Mouse (Mus musculus) forebrain, embryonic 15.5 days (tissue): ENCODE results near the gene Med24. TPM values are rescaled to one million over a fixed set of nuclear protein-coding genes. Genes with fewer than 3 reads are reported as not detected.

Experiments used
- ATAC-seq: fragments of 200-750 bp; cut with Nextera tagmentation; replicated peaks from 2 replicates; pipeline ENCODE4 v1.8.0; 2017; ENCODE audit warnings: mild to moderate bottlenecking, moderate TSS enrichment, moderate library complexity
- H3K27ac ChIP-seq: fragments of 300-500 bp; sonication (generic); replicated peaks from 2 replicates; pipeline ENCODE4 v1.5.1; 2015; ENCODE audit warnings: mild to moderate bottlenecking, inconsistent platforms
- H3K27me3 ChIP-seq: fragments of 300-500 bp; sonication (generic); 2 replicates; pipeline ENCODE4 v1.6.1; 2015; ENCODE audit warnings: inconsistent platforms
- H3K36me3 ChIP-seq: fragments of 300-500 bp; sonication (generic); 2 replicates; pipeline ENCODE4 v1.6.1; 2015; ENCODE audit warnings: mild to moderate bottlenecking, inconsistent platforms
- H3K4me1 ChIP-seq: fragments of 300-500 bp; sonication (generic); 2 replicates; pipeline ENCODE4 v1.6.1; 2015; ENCODE audit warnings: inconsistent platforms
- H3K4me2 ChIP-seq: fragments of 300-500 bp; sonication (generic); replicated peaks from 2 replicates; pipeline ENCODE4 v1.6.1; 2015; ENCODE audit warnings: mild to moderate bottlenecking, inconsistent platforms
- H3K4me3 ChIP-seq: fragments of 300-500 bp; sonication (generic); 2 replicates; pipeline ENCODE4 v1.5.1; 2015; ENCODE audit warnings: mild to moderate bottlenecking, inconsistent platforms
- H3K9ac ChIP-seq: fragments of 300-500 bp; sonication (generic); replicated peaks from 2 replicates; pipeline ENCODE4 v1.6.1; 2015; ENCODE audit warnings: mild to moderate bottlenecking, inconsistent platforms
- H3K9me3 ChIP-seq: fragments of 300-500 bp; sonication (generic); 2 replicates; pipeline ENCODE4 v1.6.1; 2016; ENCODE audit warnings: inconsistent platforms
- WGBS: fragments of 180-500 bp; shearing (Covaris S2); methylation state at CpG from one replicate; pipeline ENCODE4 v1.1.7; 2015; ENCODE audit warnings: mixed read lengths; 5-methylcytosine and 5-hydroxymethylcytosine counted together
- polyA plus RNA-seq: library from polyadenylated mRNA; unstranded; fragments of >200 nt; fragmentation: Nextera tagmentation; extraction: Ambion mirVana; gene quantifications from 2 replicates; pipeline ENCODE4 v1.2.1, GENCODE M21; 2015

The Med24 gene
- polyA plus RNA-seq, 1 experiment from 2014 or later, result 85.1 TPM

GRCm38 (mm10) chr11:98763502-98763861 is 34.2 kb upstream of the Med24 start:
- Histone ChIP-seq H3K4me2 (no peak overlapping the region), H3K36me3 (peaks cover 68% of the 10 kb centered on the region), H3K9me3 (no peaks in the 10 kb centered on the region), H3K4me1 (peaks cover 41% of the 10 kb centered on the region), H3K27me3 (no peaks in the 10 kb centered on the region), H3K4me3 (no peak overlapping the region), H3K9ac (no peak overlapping the region), H3K27ac (no peak overlapping the region)
- ATAC-seq, result no peak
- 89% methylated on average over 8 of the region's 8 CpGs for WGBS

DNA sequence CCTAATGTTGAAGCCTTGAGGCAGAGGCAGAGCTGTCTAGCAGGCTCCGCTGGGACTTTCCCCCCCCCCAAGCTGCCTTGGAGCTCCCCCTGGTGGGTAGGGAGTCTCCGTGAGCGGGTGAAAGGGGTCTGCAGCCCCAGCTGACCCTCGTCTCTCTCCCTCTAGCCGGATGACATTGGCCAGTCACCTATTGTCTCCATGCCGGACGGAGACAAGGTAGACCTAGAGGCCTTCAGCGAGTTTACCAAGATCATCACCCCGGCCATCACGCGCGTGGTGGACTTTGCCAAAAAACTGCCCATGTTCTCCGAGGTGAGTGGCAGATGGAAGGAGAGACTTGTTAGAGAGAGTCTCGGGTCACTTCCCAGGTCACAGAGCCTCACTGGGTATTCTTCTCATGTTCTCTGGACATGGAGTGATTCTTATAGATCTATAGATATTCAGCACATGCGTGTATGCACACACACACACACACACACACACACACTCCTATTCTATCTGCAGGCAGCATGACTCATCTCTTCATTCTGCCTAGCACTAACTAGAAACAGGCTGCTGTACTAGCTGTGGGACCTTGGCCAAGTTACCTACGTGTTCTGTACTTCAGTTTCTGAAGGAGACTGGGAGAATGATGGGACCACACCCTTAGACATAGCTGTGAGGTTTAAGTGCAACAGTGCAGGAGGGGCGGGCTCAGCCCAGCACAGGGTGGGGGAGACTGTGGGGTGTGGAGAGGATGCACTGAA is 33.7 kb upstream of the Med24 start:
- no peak overlapping the region for H3K27ac ChIP-seq
- H3K27me3 ChIP-seq, result no peaks in the 10 kb centered on the region
- no peak overlapping the region for H3K4me3 ChIP-seq
- 66% methylated on average over 17 of the region's 17 CpGs for WGBS
- no peaks in the 10 kb centered on the region for H3K9me3 ChIP-seq
- no peak for ATAC-seq
- no peak overlapping the region for H3K4me2 ChIP-seq
- H3K36me3 ChIP-seq, result peaks cover 69% of the 10 kb centered on the region
- H3K9ac ChIP-seq, result no peak overlapping the region
- peaks cover 35% of the 10 kb centered on the region for H3K4me1 ChIP-seq

GRCm38 (mm10) chr11:98761939-98762338 is 32.7 kb upstream of the Med24 start:
- no peak for ATAC-seq
- H3K27ac ChIP-seq, result no peak overlapping the region
- H3K4me3 ChIP-seq, result no peak overlapping the region
- 92% methylated on average over 4 of the region's 4 CpGs for WGBS
- H3K9me3 ChIP-seq, result no peaks in the 10 kb centered on the region
- H3K9ac ChIP-seq, result no peak overlapping the region
- H3K4me1 ChIP-seq, result peaks cover 25% of the 10 kb centered on the region
- no peaks in the 10 kb centered on the region for H3K27me3 ChIP-seq
- no peak overlapping the region for H3K4me2 ChIP-seq
- peaks cover 77% of the 10 kb centered on the region for H3K36me3 ChIP-seq

DNA sequence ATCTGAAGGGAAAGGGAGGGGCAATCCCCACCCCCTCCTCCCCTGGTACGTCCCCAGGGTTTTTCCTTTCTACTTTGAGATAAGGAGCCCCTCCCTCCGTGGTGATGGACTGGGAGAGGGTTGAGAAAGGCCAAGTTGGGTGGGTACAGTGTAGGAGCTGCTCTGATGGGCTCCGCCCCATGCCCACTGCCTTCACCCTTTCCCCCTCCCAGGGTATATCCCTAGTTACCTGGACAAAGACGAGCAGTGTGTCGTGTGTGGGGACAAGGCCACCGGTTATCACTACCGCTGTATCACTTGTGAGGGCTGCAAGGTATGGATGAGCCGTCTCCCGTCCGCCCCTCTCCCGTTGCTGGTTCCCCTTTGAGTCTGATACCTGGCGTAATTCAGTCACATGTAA is 27.5 kb upstream of the Med24 start:
- Histone ChIP-seq H3K36me3 (peaks cover 58% of the 10 kb centered on the region), H3K9ac (no peak overlapping the region), H3K4me2 (no peak overlapping the region), H3K27ac (no peak overlapping the region), H3K4me3 (no peak overlapping the region), H3K27me3 (no peaks in the 10 kb centered on the region), H3K4me1 (peaks cover 32% of the 10 kb centered on the region), H3K9me3 (no peaks in the 10 kb centered on the region)
- no peak for ATAC-seq
- WGBS, result 88% methylated on average over 12 of the region's 12 CpGs

DNA sequence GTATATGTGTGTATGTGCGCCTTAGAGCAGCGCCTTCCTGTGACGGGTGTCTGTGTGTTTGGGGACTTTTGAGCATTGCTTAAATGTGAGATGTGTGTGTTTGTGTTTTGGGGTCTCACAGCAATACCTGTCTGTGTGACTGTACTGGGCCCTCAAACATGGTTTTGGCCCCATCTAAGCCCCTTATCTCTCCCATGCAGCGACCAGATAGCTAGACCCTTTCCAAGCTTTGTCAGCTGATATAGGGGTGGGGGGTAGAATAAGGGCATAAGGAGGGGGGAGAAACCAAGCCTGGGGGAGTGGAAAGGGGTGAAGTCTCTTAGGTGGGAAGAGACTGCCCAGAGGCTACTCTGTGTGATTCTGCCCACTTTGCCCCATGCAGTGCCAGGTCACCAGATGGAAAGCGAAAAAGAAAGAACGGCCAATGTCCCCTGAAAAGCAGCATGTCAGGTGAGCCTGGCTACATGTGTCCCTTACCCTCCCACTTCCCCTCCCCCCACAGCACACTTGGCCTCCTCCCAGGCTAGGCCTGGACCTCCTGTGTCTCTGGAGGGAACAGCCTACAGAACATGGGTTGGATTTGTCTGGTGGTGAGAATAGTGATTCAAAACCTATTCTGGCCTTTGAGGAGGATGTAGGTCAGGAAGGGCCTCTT is 26.6 kb upstream of the Med24 start:
- Histone ChIP-seq H3K27me3 (no peaks in the 10 kb centered on the region), H3K9ac (no peak overlapping the region), H3K4me1 (peaks cover 40% of the 10 kb centered on the region), H3K36me3 (peaks cover 51% of the 10 kb centered on the region), H3K27ac (no peak overlapping the region), H3K4me3 (no peak overlapping the region), H3K9me3 (no peaks in the 10 kb centered on the region), H3K4me2 (no peak overlapping the region)
- ATAC-seq, result no peak
- WGBS, result 96% methylated on average over 6 of the region's 6 CpGs

DNA sequence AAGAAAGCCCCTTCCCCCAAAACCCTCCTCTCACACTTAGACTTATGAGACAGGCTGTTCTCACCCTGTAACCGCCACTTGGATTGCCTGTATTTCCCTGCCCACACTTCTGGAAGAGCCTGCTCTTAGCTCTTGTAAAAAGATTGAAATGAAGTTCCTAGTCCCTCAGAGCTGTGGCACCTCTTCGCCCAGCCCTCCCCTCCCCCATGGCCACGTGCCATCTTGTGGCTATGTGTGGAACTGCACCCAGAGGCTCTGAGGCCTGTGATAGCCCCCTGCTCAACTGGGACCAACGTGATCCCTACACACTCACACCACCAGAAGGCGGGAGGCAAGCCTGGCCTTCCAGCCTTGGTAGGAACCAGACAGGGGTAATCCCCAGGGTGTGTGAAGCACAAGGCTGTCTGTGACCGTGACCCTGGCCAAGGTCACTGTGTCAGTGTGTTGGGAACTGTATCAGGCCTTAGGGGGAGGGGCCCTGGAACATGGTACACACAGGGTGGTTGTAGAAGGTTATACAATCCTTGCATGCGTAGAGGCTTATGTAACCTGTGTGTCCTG is 25.5 kb upstream of the Med24 start:
- H3K27me3 ChIP-seq, result no peaks in the 10 kb centered on the region
- ATAC-seq, result no peak
- peaks cover 41% of the 10 kb centered on the region for H3K36me3 ChIP-seq
- no peak overlapping the region for H3K4me3 ChIP-seq
- H3K9me3 ChIP-seq, result no peaks in the 10 kb centered on the region
- H3K4me2 ChIP-seq, result no peak overlapping the region
- 20% methylated on average over 7 of the region's 7 CpGs for WGBS
- no peak overlapping the region for H3K9ac ChIP-seq
- H3K27ac ChIP-seq, result peak overlapping the region; percentile 25; the same call in 1 of the 2 replicates
- peaks cover 52% of the 10 kb centered on the region for H3K4me1 ChIP-seq

DNA sequence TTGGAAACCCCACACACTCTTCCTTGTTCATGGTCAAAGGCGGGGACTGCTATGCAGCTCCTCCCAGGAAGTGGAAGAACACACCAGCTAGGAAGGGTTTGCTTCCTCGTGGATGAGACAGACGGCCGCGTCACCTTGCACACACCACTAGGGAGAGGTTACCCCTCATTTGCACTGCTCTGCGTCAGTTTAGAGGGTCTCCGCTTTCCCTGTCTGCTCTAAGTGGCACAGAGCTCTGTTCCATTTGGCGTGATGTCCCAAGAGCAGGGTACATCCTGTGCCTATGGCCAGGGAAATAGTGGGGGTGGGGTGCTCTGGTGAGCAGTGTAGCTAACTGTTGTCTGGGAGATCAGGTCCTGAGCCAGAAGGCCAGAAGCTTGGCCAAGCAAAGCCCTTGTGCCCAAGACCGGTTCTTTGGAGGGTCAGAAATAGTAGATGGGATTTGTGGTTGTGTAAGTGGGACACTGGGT is 25.0 kb upstream of the Med24 start:
- ATAC-seq, result no peak
- H3K27me3 ChIP-seq, result no peaks in the 10 kb centered on the region
- peaks cover 38% of the 10 kb centered on the region for H3K36me3 ChIP-seq
- no peak overlapping the region for H3K4me3 ChIP-seq
- H3K9me3 ChIP-seq, result no peaks in the 10 kb centered on the region
- no peak overlapping the region for H3K4me2 ChIP-seq
- no peak overlapping the region; the same call in 1 of the 2 replicates for H3K9ac ChIP-seq
- peak overlapping the region; percentile 25; the same call in 1 of the 2 replicates for H3K27ac ChIP-seq
- H3K4me1 ChIP-seq, result peaks cover 57% of the 10 kb centered on the region
- WGBS, result 79% methylated on average over 9 of the region's 9 CpGs

- ATAC-seq, result no peak
- WGBS, result 87% methylated on average over 5 of the region's 5 CpGs
- peaks cover 66% of the 10 kb centered on the region for H3K4me1 ChIP-seq
- no peak overlapping the region for H3K9ac ChIP-seq
- 0 out of 2 replicates have a peak overlapping the region, but pooled peaks have one; percentile 25 for H3K27ac ChIP-seq
- H3K36me3 ChIP-seq, result peaks cover 33% of the 10 kb centered on the region
- no peaks in the 10 kb centered on the region for H3K27me3 ChIP-seq
- H3K9me3 ChIP-seq, result no peaks in the 10 kb centered on the region
- H3K4me2 ChIP-seq, result no peak overlapping the region
- no peak overlapping the region for H3K4me3 ChIP-seq
Measured at GRCm38 (mm10) chr11:98753264-98753663, 24.0 kb upstream of the Med24 start.

DNA sequence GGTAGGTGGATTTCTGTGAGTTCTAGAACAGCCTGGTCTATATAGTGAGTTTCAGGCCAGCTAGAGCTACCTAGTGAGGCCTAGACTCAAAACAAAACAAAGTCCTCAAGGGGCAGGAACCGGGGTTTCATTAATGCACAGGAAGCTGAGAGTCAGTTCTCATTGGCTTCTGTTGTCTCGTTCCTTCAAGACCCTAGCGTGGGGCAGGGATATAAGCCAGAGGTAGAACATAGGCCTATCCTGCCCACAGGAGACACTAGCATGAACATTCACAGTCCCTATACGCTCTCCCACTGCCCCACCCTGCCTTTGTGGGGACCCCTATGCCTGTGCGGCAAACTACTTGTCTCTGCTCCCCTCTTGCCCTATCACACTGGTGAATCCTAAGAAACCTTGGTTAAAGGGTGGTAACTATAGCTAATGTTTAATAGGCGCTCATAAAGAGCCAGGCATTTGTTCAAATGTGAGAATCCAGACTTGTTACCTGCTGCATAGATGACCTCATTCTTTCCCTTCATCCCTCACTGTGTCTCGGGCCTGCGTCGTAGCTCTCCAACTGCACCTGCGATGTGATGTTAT is 23.4 kb upstream of the Med24 start:
- Histone ChIP-seq H3K36me3 (peaks cover 29% of the 10 kb centered on the region), H3K4me3 (no peak overlapping the region), H3K9ac (0 out of 2 replicates have a peak overlapping the region, but pooled peaks have one; percentile 8), H3K27ac (peak overlapping the region; percentile 96; the same call in 1 of the 2 replicates), H3K4me1 (peaks cover 72% of the 10 kb centered on the region), H3K4me2 (no peak overlapping the region), H3K9me3 (no peaks in the 10 kb centered on the region), H3K27me3 (no peaks in the 10 kb centered on the region)
- no peak for ATAC-seq
- WGBS, result 83% methylated on average over 10 of the region's 10 CpGs

DNA sequence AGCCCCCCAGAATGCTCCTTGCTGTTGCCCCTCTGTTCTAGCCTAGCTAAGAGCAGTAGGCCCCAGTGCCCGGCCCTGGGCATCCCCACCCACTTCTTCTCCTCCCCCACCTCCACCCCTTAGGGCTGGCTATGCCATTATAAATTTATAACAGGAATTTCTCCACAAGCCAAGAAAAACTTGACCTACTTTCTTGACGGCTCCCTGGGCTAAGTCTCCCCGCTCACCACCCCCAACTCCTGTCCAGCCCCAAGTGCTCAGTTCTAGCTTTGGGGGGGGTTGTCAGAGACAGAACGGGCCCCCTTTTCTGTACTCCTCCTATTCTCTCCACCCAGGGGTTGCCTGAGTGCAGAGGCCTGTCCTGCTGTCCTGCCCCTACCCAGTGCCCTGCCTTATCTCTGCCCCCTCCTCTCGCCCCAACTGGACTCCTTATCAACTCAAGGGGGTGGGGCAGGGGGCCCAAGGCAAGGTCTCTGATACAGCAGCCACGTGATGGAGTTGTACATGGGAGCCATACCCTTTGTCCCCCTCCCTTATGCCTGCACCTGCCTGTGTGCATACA is 22.1 kb upstream of the Med24 start:
- WGBS, result 13% methylated on average over 6 of the region's 6 CpGs
- ATAC-seq, result no peak

GRCm38 (mm10) chr11:98750351-98751201 is 21.3 kb upstream of the Med24 start:
- Histone ChIP-seq H3K4me2 (peak overlapping the region; percentile 48), H3K9ac (peak overlapping the region; percentile 51), H3K4me1 (peaks cover 91% of the 10 kb centered on the region), H3K36me3 (peaks cover 12% of the 10 kb centered on the region), H3K9me3 (no peaks in the 10 kb centered on the region), H3K27ac (peak overlapping the region; percentile 96), H3K27me3 (no peaks in the 10 kb centered on the region), H3K4me3 (peak overlapping the region; percentile 23)
- WGBS, result 12% methylated on average over 17 of the region's 17 CpGs
- ATAC-seq, result peak; percentile 36

More for the DNA sequence above, 22.1 kb upstream of the Med24 start:
- H3K4me3 ChIP-seq, result peak overlapping the region; percentile 23; the same call in 1 of the 2 replicates
- peak overlapping the region; percentile 48 for H3K4me2 ChIP-seq
- H3K9ac ChIP-seq, result peak overlapping the region; percentile 51
- peaks cover 84% of the 10 kb centered on the region for H3K4me1 ChIP-seq
- peak overlapping the region; percentile 96 for H3K27ac ChIP-seq
- H3K36me3 ChIP-seq, result peaks cover 17% of the 10 kb centered on the region
- no peaks in the 10 kb centered on the region for H3K9me3 ChIP-seq
- H3K27me3 ChIP-seq, result no peaks in the 10 kb centered on the region
